Comparison of ENCODE assay signal across 14 mouse cellular contexts in genomic region chr3:153701752-153702740, GRCm38 (mm10). TPM values are rescaled to one million over a fixed set of nuclear protein-coding genes. Genes with fewer than 3 reads are reported as not detected.
DNase-seq lines count a peak whose midpoint lies in the region; ATAC-seq and TF ChIP-seq lines count a peak whose summit lies in the region.
"Had no signal": no experiment of that assay in that cellular context is flagged by ENCODE, and none has a peak within 500 bp of the region (broad histone marks: within the 10 kb centered on the region; RNA-seq: fewer than 3 reads in every experiment).

No protein-coding gene starts in this region.

- no peak overlapping the region for H3K27ac ChIP-seq in heart, embryonic 16.5 days (ENCODE audit: low read length)
- H3K27ac ChIP-seq in midbrain, embryonic 10.5 days (replicated peaks) = peak overlapping the region; percentile 33; the same call in 1 of the 2 replicates
- no peak overlapping the region for H3K27ac ChIP-seq in midbrain, embryonic 16.5 days (ENCODE audit: low read length)
- H3K27ac ChIP-seq in forebrain, postnatal 0 days (ENCODE audit: low read depth, low read length) = no peak overlapping the region
- H3K27ac ChIP-seq: stomach, embryonic 15.5 days had no signal

- H3K9me3 ChIP-seq in heart, embryonic 16.5 days (replicated peaks; ENCODE audit: control insufficient read depth, low read length) = no peaks in the 10 kb centered on the region
- H3K9me3 ChIP-seq in midbrain, embryonic 10.5 days (replicated peaks) = no peaks in the 10 kb centered on the region
- no peaks in the 10 kb centered on the region for H3K9me3 ChIP-seq in midbrain, embryonic 16.5 days (replicated peaks; ENCODE audit: control insufficient read depth, low read length, poor library complexity, severe bottlenecking)
- no peaks in the 10 kb centered on the region for H3K9me3 ChIP-seq in forebrain, postnatal 0 days (ENCODE audit: low read length)
- H3K9me3 ChIP-seq: stomach, embryonic 15.5 days had no signal

- H3K36me3 ChIP-seq in heart, embryonic 16.5 days (ENCODE audit: control insufficient read depth, insufficient read depth) = no peaks in the 10 kb centered on the region
- no peaks in the 10 kb centered on the region for H3K36me3 ChIP-seq in midbrain, embryonic 10.5 days
- no peaks in the 10 kb centered on the region for H3K36me3 ChIP-seq in midbrain, embryonic 16.5 days (ENCODE audit: control insufficient read depth, insufficient read depth, low read length)
- H3K36me3 ChIP-seq in forebrain, postnatal 0 days (ENCODE audit: insufficient read depth) = no peaks in the 10 kb centered on the region; the same call in 1 of the 2 replicates
- H3K36me3 ChIP-seq: stomach, embryonic 15.5 days had no signal

- H3K9ac ChIP-seq in heart, embryonic 16.5 days (ENCODE audit: low read length) = no peak overlapping the region
- no peak overlapping the region for H3K9ac ChIP-seq in midbrain, embryonic 16.5 days (ENCODE audit: low read depth, low read length)
- no peak overlapping the region for H3K9ac ChIP-seq in forebrain, postnatal 0 days
- H3K9ac ChIP-seq: stomach, embryonic 15.5 days had no signal

- no peak overlapping the region for H3K4me2 ChIP-seq in heart, embryonic 16.5 days (ENCODE audit: low read depth, low read length)
- H3K4me2 ChIP-seq in midbrain, embryonic 16.5 days (ENCODE audit: low read length) = no peak overlapping the region
- H3K4me2 ChIP-seq in forebrain, postnatal 0 days (ENCODE audit: low read depth) = no peak overlapping the region
- H3K4me2 ChIP-seq: stomach, embryonic 15.5 days had no signal

- 43% methylated on average over 15 of the region's 15 CpGs for WGBS in heart, embryonic 16.5 days
- whole genome bisulfite sequencing in midbrain, embryonic 10.5 days = 63% methylated on average over 15 of the region's 15 CpGs
- WGBS in midbrain, embryonic 16.5 days = 47% methylated on average over 15 of the region's 15 CpGs
- WGBS in forebrain, postnatal 0 days = 27% methylated on average over 15 of the region's 15 CpGs

- H3K4me1 ChIP-seq in heart, embryonic 16.5 days (ENCODE audit: control insufficient read depth, insufficient read depth, low read length) = peaks cover 17% of the 10 kb centered on the region
- peaks cover 48% of the 10 kb centered on the region for H3K4me1 ChIP-seq in midbrain, embryonic 10.5 days
- peaks cover 2% of the 10 kb centered on the region; the same call in 1 of the 2 replicates for H3K4me1 ChIP-seq in midbrain, embryonic 16.5 days (ENCODE audit: control insufficient read depth, insufficient read depth, low read length)
- no peaks in the 10 kb centered on the region for H3K4me1 ChIP-seq in forebrain, postnatal 0 days (ENCODE audit: insufficient read depth)

- H3K4me3 ChIP-seq in heart, embryonic 16.5 days (ENCODE audit: low read length) = no peak overlapping the region
- H3K4me3 ChIP-seq in midbrain, embryonic 10.5 days = no peak overlapping the region
- H3K4me3 ChIP-seq in midbrain, embryonic 16.5 days (ENCODE audit: low read depth, low read length) = no peak overlapping the region
- no peak overlapping the region for H3K4me3 ChIP-seq in forebrain, postnatal 0 days (ENCODE audit: low read depth, low read length)
- H3K4me3 ChIP-seq: stomach, embryonic 15.5 days had no signal

- peak; percentile 12; the same call in 1 of the 2 replicates for TF ChIP-seq CTCF in forebrain, postnatal 0 days (IDR thresholded peaks at IDR 0.05; ENCODE audit: low read depth)

- 0 out of 2 replicates have a peak, but pooled peaks have one; percentile 55 for ATAC-seq in heart, embryonic 16.5 days (replicated peaks; ENCODE audit: extremely low read depth, insufficient read depth, low FRiP score)
- no peak for ATAC-seq in midbrain, embryonic 16.5 days
- no peak for ATAC-seq in forebrain, postnatal 0 days
- no peak for ATAC-seq in activated CD4-positive, CD25-positive, alpha-beta regulatory T cell, adult 4 months
- ATAC-seq: hindbrain, embryonic 16.5 days had no signal

- H3K27me3 ChIP-seq in heart, embryonic 16.5 days (ENCODE audit: control insufficient read depth, insufficient read depth, low read length) = no peaks in the 10 kb centered on the region
- no peaks in the 10 kb centered on the region for H3K27me3 ChIP-seq in midbrain, embryonic 10.5 days (ENCODE audit: low read depth, poor library complexity, severe bottlenecking)
- H3K27me3 ChIP-seq in midbrain, embryonic 16.5 days (ENCODE audit: control insufficient read depth, insufficient read depth, low read depth, low read length) = no peaks in the 10 kb centered on the region
- H3K27me3 ChIP-seq in forebrain, postnatal 0 days (ENCODE audit: insufficient read depth, low read length) = no peaks in the 10 kb centered on the region
- H3K27me3 ChIP-seq: CH12.LX; stomach, embryonic 15.5 days had no signal

- DNase-seq in heart, adult 9 months (ENCODE audit: low spot score in 2 of 2) = no peak
- no peak for DNase-seq in midbrain, embryonic 10.5 days (ENCODE audit: low spot score)
- DNase-seq in forebrain, postnatal 0 days = no peak
- peak; percentile 59 for DNase-seq in retina, postnatal 1 day
- no peak for DNase-seq in cerebellum, adult 9-11 months
- DNase-seq: cerebellum, adult 18-20 months; gastrocnemius, postnatal 10 days; right cerebral cortex, postnatal 25 days had no signal

RNA-seq across cellular contexts. Expression of gene St6galnac3, which starts 22.9 kb away (rescaled TPM):
- polyA plus RNA-seq in heart, embryonic 16.5 days (2015; fragmentation: Nextera tagmentation; extraction: Ambion mirVana) = 20.1 and 20.8 TPM in 2 replicates
- polyA plus RNA-seq in midbrain, embryonic 10.5 days (2016; fragmentation: Nextera tagmentation; extraction: Ambion mirVana) = 33.4 and 33.6 TPM in 2 replicates
- 19.1 and 21.5 TPM in 2 replicates for polyA plus RNA-seq in midbrain, embryonic 16.5 days (2015; fragmentation: Nextera tagmentation; extraction: Ambion mirVana)
- 16.5 and 16.6 TPM in 2 replicates for total RNA-seq in forebrain, postnatal 0 days (2014; rRNA removed)
- 6.9 and 7.7 TPM in 2 replicates for polyA plus RNA-seq in forebrain, postnatal 0 days (2015; fragmentation: Nextera tagmentation; extraction: Ambion mirVana)
- polyA plus RNA-seq in activated CD4-positive, CD25-positive, alpha-beta regulatory T cell, adult 4 months (2017; shearing (Covaris generic)) = 10 to 100 TPM; 29.1 to 52.4 TPM
